Mouse (Mus musculus) myocyte (in vitro differentiated cells): ENCODE results near the gene Arntl.

Experiments used
- POLR2A ChIP-seq: IDR thresholded peaks from one replicate; pipeline ENCODE4 v1.6.1; 2011; ENCODE audit warnings: low read depth, mild to moderate bottlenecking, control low read depth, moderate library complexity; ENCODE audit not compliant: insufficient read length
- USF1 ChIP-seq: IDR thresholded peaks from one replicate; pipeline ENCODE4 v1.6.1; 2011; ENCODE audit warnings: low read depth, mild to moderate bottlenecking, control low read depth, moderate library complexity

DNA sequence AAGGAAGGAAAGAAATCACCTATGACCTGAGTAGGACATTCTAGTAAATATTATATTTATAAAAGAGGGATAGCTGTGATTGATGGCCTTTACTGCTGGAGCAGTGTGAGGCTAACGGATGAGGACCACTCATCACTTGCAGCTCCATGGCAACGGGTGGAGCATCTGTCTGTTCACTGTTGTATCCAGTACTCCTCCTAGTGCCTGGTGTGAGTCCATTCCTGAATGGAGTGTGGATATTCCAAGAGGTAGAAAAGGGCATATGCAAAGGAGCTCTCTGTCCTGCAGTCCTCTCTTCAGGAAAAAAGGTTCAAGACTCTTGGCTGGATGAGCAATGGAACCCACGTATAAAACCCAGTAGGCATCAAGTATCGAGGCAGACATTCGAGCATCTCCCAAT is 15.6 kb downstream of the Arntl start:
- no peak for TF ChIP-seq USF1
- no peak for TF ChIP-seq POLR2A
